Mouse (Mus musculus): ENCODE data around the gene Acp7. TPM values are rescaled to one million over a fixed set of nuclear protein-coding genes. Genes with fewer than 3 reads are reported as not detected.
"Not testable (repeated sequence)": the region's sequence is repeated elsewhere in the genome, so short reads cannot be mapped to it uniquely, and the experiment has no call there.

Acp7 gene
- not detected in 2 replicates for polyA plus RNA-seq (2012; rRNA removed)

DNA sequence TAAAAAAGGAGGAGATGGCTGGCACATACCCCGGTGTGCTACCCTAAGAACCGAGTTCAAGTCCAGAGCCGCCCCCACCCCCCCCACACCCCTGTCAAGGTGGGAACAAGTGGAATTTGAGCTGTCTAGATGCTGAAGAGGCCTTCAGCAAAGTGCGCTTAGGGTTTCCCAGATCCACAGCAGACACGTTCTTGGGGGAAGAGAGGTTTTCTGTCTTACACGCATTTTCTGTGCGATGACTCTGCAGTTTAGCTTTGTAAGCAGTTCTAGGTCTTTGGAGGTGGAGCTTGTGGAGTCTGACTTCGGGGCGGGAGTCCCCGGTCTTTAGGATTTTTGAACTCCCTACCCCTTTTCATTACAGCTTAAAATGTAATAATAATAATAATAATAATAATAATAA, at the start of gene Acp7:
Gene Acp7 (minus strand): TSS at position 260 of the 400 bp plus-strand sequence.
- WGBS = 28% methylated on average over 10 of the region's 10 CpGs
- DNase-seq (ENCODE audit: low read depth, low spot score) = no peak

GRCm38 (mm10) chr7:28677624-28678023, 46.5 kb upstream of the Acp7 start:
- no peak for DNase-seq (ENCODE audit: low read depth, low spot score)
- WGBS = 89% methylated on average over 8 of the region's 8 CpGs

DNA sequence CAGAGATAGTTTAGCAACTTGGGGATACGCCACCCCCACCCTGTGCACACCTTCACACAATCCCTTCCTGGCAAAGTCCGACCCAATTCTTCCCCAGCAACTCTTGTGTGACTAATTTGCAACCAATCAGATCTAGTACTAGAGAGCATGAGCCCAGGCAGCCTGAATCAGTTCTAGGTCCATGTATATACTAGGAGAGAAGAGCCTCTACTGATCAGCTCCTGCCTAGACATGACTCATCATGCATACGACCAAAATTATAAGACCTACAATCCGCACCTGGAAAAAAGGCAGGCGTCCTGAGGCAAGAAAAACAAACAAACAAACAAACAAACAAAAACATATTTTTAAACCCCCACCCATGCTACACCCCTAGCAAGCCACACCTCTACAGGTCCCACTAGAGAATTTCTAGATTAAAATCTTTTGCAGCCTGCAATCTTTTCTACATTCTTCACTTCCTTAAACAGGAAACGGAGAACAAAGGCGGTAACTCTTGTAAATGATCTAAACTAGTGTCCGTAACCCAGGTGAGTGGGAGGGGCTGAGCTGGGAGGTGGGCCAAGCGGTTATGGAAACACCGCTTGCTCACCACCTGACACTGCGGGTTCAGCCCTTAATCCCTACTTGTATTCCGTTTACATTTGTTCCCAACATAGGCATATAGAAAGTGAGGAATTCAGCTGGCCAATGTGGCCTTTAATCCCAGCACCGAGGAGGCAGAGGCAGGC, 45.8 kb upstream of the Acp7 start:
- 52% methylated on average over 13 of the region's 13 CpGs for WGBS
- no peak for DNase-seq (ENCODE audit: low read depth, low spot score)

DNA sequence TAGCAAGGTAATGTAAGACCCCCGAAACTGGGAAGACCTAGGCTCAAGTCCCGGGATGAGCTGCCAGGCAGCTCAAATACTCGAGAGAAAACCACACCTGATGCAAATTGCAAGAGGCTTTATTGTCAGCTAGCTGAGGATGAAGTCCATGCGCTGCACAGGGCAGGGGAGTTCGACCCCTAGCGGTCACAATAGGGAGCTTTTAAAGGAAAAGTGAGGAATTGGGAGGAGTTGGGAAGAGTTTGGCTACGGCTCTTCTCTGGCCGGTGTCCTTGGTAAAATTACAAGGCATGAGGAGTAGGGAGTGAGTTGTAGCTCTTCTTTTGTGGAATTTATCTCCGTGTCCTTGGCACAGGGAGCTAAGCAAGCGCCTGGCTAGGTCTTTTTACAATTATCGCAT, 44.6 kb upstream of the Acp7 start:
- 50% methylated on average over 11 of the region's 11 CpGs for WGBS
- no peak for DNase-seq (ENCODE audit: low read depth, low spot score)

- 69% methylated on average over 9 of the region's 9 CpGs for WGBS
- DNase-seq (ENCODE audit: low read depth, low spot score) = no peak
Observed at GRCm38 (mm10) chr7:28674994-28675393, 43.9 kb upstream of the Acp7 start.

DNA sequence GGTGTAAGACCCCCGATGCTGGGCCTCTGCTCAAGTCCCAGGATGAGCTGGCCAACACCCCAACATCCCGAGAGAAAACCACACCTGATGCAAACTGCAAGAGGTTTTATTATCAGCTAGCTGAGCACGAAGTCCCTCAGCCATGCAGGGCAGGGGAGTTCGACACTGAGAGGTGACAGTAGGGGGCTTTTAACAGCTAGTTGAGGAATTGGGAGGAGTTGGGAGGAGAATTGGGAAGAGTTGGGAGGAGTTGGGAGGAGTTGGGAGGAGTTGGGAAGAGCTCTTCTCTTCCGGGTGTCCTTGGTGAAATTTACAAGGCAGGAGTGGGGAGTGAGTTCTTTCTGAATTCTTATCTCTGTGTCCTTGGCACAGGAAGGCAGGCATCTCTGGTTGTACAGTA, 41.7 kb upstream of the Acp7 start:
- 58% methylated on average over 5 of the region's 5 CpGs for WGBS
- DNase-seq (ENCODE audit: low read depth, low spot score) = not testable (repeated sequence)

DNA sequence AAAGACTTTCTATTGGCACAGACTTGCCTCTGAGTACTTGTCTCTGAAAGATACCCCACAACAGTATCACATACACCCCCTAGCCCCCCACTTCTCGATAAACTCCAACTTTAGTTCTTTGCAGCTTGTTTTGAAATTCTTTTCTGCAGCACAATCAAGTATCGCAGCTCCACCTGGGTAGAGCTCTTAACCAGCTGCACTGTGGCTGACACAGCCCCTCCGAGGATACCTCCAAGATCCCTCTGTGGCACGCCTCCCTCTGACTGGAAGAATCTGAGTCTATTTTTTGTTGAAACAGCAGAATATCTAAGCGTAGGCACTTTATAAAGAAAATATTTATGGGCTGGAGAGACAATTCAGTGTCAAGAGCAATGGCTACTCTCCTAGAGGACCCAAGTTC, 41.1 kb upstream of the Acp7 start:
- 90% methylated on average over 5 of the region's 5 CpGs for WGBS
- DNase-seq (ENCODE audit: low read depth, low spot score) = no peak

GRCm38 (mm10) chr7:28671172-28671571, 40.0 kb upstream of the Acp7 start:
- no peak for DNase-seq (ENCODE audit: low read depth, low spot score)
- WGBS = 12% methylated on average over 4 of the region's 4 CpGs

DNA sequence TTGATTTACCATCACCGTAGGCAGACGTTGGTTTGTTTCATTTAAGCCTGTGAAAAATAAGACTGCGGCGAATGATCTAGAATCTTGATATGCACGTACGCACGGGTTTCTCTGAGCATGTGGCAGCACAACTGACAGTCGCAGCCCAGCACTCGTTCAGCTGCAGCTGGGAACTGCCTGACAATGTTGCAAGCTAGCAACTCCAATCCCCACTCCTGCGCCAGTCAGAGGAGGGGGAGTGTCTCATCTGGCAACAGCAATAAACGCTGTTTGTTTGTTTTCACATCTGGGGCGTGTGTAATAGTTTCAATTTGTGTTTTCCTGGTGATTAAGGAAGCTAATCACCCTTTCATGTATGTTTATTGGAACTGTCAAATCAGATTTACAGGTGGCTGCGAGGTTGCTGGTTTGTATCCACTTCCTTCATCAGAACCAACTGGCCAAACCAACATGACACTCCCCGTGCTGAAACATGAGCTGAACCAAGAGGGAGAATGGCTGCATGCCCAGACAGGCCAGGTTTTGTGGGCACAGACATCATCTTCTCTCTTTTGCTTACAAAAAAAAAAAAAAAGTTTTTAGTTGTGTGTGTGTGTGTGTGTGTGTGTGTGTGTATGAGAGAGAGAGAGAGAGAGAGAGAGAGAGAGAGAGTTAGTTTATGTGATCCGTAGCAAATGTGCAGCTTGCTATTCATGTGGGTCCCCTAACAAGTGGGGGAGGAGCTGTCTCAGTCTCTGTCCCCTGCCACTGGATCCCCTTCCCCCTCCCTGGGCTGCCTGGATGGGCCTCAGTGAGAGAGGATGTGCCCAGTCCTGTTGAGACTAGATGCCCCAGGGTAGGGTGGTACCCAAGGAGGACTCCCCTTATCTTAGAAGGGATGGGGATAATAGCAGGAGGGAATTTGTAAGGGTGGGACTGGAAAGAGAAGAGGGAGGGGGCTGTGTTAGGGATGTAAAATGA, 34.8 kb upstream of the Acp7 start:
- WGBS = 14% methylated on average over 15 of the region's 15 CpGs
- DNase-seq (ENCODE audit: low read depth, low spot score) = no peak

DNA sequence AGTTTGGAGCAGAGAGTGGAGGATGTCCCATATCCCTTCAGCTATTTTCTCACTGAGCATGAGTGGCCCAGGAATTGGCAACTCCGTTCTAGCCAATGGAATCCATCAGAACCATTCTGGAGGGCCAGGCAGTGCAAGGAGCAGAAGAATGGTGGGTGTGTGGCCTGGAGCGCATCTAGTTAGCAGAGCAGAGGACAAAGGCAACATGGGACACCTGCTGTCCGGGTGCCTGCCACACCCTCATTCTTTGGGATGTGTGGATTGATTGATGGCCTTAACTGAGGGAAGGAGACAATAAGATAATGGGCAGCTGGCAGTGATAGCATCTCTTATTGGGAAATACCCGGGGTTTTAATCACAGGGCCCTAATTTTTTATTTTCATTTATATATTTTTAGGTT, 25.3 kb upstream of the Acp7 start:
- 51% methylated on average over 4 of the region's 4 CpGs for WGBS
- DNase-seq (ENCODE audit: low read depth, low spot score) = no peak

DNA sequence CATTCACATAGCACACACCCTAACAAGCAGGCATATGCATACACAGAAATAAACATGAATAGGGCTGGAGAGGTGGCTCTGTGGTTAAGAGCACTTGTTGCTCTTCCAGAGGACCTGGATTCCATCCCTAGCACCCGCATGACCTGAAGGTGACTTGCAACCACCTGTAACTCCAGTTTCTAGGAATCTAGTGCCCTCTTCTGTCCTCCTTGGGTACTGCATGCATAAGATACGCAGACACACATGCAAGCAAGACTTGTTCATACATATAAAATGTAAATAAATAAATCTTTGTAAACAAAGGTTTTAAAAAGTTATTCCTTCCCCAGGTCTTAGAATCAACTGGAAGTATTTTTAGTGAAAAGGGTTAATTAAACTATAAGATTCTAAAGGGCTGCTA, 20.0 kb upstream of the Acp7 start:
- WGBS = 87% methylated on average over 2 of the region's 2 CpGs
- no peak for DNase-seq (ENCODE audit: low read depth, low spot score)

- DNase-seq (ENCODE audit: low read depth, low spot score) = no peak
- WGBS = 37% methylated on average over 7 of the region's 7 CpGs
Observed at GRCm38 (mm10) chr7:28647016-28647415, 15.9 kb upstream of the Acp7 start.

DNA sequence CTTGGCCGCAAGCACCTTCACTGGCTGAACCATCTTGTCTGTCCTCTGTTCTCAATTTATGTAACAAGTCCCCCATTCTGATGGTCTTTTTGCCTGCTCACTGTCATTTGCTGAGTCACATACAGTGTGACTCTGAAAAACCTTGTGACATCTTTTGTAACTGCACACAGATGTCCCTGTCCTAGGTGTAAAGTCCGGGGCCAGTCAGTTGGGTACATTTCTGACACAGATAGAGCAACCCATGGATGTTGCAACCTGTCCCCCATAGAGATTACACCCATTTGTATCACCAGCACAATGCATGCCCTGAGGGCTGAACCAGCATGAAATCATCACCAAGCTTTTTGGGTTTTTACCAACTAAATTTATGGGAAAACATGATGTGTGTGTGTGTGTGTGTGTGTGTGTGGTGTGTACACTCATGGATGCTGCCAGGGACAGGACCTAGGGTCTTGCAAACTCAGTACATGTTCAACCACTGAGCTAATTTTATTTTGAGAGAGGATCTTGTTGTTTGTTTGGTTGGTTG, 14.9 kb upstream of the Acp7 start:
- 79% methylated on average over 2 of the region's 2 CpGs for WGBS
- DNase-seq (ENCODE audit: low read depth, low spot score) = no peak

- WGBS = 85% methylated on average over 6 of the region's 6 CpGs
- DNase-seq (ENCODE audit: low read depth, low spot score) = no peak
Observed at GRCm38 (mm10) chr7:28645366-28645765, 14.2 kb upstream of the Acp7 start.

- no peak for DNase-seq (ENCODE audit: low read depth, low spot score)
- 49% methylated on average over 8 of the region's 8 CpGs for WGBS
Observed at GRCm38 (mm10) chr7:28641546-28641945, 10.4 kb upstream of the Acp7 start.

DNA sequence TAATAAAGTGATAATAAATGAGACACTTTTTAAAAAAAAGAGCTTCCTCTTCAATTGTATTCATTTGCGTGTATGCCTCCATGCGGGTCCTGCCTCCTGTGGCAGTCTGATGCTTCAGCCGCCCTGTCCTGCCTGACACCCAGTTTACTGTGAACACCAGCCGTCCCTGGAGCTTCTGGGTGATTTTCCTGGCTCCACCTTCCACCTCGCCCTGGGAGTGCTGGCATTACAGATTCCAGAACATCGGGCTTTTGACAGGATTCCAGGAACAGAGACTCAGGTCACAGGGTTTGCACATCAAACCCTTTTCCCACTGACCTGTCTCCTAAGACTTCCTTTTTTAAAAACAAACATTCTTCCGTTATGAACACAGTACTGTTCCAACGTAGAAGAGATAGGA, 6.4 kb upstream of the Acp7 start:
- DNase-seq (ENCODE audit: low read depth, low spot score) = no peak
- 8% methylated on average over 8 of the region's 8 CpGs for WGBS

DNA sequence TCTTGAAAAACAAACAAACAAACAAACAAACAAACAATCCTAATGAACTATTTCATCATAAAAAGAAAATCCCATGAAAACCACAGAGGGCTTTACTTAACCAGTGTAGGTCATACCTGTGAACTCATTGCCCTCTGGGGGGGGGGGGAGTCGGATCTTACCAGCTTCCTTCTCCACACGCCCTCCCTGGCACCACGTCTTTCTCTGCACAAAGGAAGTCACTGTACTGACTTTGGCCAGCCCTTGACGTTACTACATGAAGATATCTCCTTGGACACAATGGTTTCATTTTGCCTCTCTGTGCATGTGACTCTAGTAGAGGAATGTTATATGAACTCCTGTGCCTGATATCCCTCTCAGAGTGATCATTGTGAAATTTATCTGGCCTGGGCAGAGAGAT, 3.0 kb upstream of the Acp7 start:
- no peak for DNase-seq (ENCODE audit: low read depth, low spot score)
- 21% methylated on average over 4 of the region's 4 CpGs for WGBS

DNA sequence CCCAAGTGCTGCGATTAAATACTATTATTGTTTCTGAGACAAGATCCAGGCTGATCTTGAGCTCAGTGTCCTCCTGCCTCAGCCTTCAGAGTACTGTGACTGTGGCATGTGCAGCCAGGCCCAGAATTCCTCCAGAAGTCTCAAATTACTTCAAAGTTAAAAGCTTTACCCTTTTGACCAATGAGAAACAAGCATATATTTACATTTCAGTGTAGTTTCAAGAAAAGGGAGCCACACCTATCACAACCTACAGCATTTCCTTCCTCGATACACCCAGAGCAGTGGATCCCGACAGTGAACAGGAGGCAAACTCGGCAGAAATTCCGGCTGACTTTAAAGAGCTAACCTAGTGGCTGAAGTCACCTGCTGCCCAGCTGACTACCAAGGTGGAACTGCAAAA, 6.3 kb downstream of the Acp7 start:
- DNase-seq (ENCODE audit: low read depth, low spot score) = no peak
- 37% methylated on average over 5 of the region's 5 CpGs for WGBS

GRCm38 (mm10) chr7:28619098-28619715, 11.9 kb downstream of the Acp7 start:
- 19% methylated on average over 9 of the region's 9 CpGs for WGBS

DNA sequence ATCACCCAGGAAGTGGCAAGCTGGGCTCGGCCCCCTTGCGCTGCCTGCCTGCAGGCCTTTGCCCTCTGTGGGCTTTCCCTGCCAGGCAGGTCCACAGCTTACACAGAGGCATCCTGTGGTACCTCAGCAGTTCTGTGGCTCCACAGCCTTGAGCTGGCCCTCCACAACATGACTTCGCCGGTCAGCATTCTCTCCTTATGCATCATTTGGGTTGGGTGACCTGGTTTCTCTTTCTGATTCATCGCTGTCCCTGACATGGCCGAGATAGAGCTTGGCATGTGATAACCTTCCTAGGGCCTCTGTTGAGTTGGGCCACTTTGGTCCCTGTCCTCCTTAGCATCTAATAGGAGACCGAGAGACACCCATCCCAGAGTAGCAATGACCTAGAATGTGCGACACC, 25.2 kb downstream of the Acp7 start:
- no peak for DNase-seq (ENCODE audit: low read depth, low spot score)
- WGBS = 84% methylated on average over 8 of the region's 8 CpGs

More at GRCm38 (mm10) chr7:28619098-28619715, 11.9 kb downstream of the Acp7 start:
- no peak for DNase-seq (ENCODE audit: low read depth, low spot score)

Data from large intestine, adult 2 months (tissue).